Mouse (Mus musculus) myocyte (in vitro differentiated cells): ENCODE results near the gene Fxyd1.

Experiments used
- E2F4 ChIP-seq: IDR thresholded peaks from one replicate; pipeline ENCODE4 v1.6.1; 2011; ENCODE audit warnings: mild to moderate bottlenecking, control low read depth, moderate library complexity; ENCODE audit not compliant: insufficient read depth
- MAX ChIP-seq: IDR thresholded peaks from one replicate; pipeline ENCODE4 v1.6.1; 2011; ENCODE audit warnings: low read depth, mild to moderate bottlenecking, control low read depth
- MYOD1 ChIP-seq, 3 experiments: IDR thresholded peaks; one replicate each; pipeline ENCODE4 v1.6.1; 2011; ENCODE audit warnings: control low read depth in 2 of 3, low read depth in 2 of 3, mild to moderate bottlenecking in 2 of 3, moderate library complexity in 1 of 3; ENCODE audit not compliant: insufficient read length in 2 of 3, control insufficient read depth in 1 of 3
- MYOG ChIP-seq, 3 experiments: IDR thresholded peaks; one replicate each; pipeline ENCODE4 v1.6.1; 2011; ENCODE audit warnings: control low read depth in 2 of 3, low read depth in 2 of 3, mild to moderate bottlenecking in 2 of 3; ENCODE audit not compliant: insufficient read length in 2 of 3, control insufficient read depth in 1 of 3, insufficient read depth in 1 of 3
- POLR2A ChIP-seq: IDR thresholded peaks from one replicate; pipeline ENCODE4 v1.6.1; 2011; ENCODE audit warnings: low read depth, mild to moderate bottlenecking, control low read depth, moderate library complexity; ENCODE audit not compliant: insufficient read length
- POLR2AphosphoS2 ChIP-seq: IDR thresholded peaks from one replicate; pipeline ENCODE4 v1.6.1; 2011; ENCODE audit warnings: low read depth, control low read depth; ENCODE audit not compliant: insufficient read length
- REST ChIP-seq: IDR thresholded peaks from one replicate; pipeline ENCODE4 v1.6.1; 2011; ENCODE audit warnings: mild to moderate bottlenecking, control low read depth, moderate library complexity; ENCODE audit not compliant: insufficient read depth, insufficient read length
- SRF ChIP-seq: IDR thresholded peaks from one replicate; pipeline ENCODE4 v1.6.1; 2011; ENCODE audit warnings: low read depth; ENCODE audit not compliant: control insufficient read depth, insufficient read length
- TCF12 ChIP-seq: IDR thresholded peaks from one replicate; pipeline ENCODE4 v1.6.1; 2011; ENCODE audit warnings: mild to moderate bottlenecking, control low read depth; ENCODE audit not compliant: poor library complexity, insufficient read depth, severe bottlenecking
- TCF3 ChIP-seq: IDR thresholded peaks from one replicate; pipeline ENCODE4 v1.6.1; 2011; ENCODE audit warnings: low read depth, control low read depth; ENCODE audit not compliant: insufficient read length
- USF1 ChIP-seq: IDR thresholded peaks from one replicate; pipeline ENCODE4 v1.6.1; 2011; ENCODE audit warnings: low read depth, mild to moderate bottlenecking, control low read depth, moderate library complexity

DNA sequence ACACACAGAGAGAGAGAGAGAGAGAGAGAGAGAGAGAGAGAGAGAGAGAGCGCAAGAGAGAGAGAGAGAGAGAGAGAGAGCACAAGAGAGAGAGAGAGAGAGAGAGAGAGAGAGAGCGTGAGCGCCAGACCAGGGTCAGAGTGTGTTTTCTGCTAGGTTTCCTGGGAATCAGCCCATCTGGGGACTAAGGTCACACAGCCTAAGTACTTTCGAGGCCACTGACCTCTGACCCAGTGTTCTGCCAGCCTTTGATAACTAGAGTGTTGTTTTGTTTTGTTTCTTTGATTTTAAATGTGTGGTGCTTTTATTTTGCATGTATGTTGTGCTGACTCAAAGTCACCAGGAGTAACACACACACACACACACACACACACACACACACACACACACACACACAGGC lies 1.1 kb downstream of the Fxyd1 start:
- TF ChIP-seq POLR2A (no peak), SRF (no peak), MAX (no peak), E2F4 (no peak), MYOD1 (IDR thresholded peaks at IDR 0.05; ENCODE audit: control insufficient read depth in 1 of 3, insufficient read length in 2 of 3, low read depth in 2 of 3) (no peak), REST (no peak), TCF3 (no peak), TCF12 (no peak), USF1 (no peak), MYOG (IDR thresholded peaks at IDR 0.05; ENCODE audit: control insufficient read depth in 1 of 3, insufficient read depth in 1 of 3, insufficient read length in 2 of 3, low read depth in 2 of 3) (no peak), POLR2AphosphoS2 (no peak)
